Mouse (Mus musculus) heart, embryonic 10.5 days (tissue): ENCODE data around the gene Rxra. TPM values are rescaled to one million over a fixed set of nuclear protein-coding genes. Genes with fewer than 3 reads are reported as not detected.

ENCODE experiments used
- DNase-seq: peaks from one replicate; pipeline ENCODE4 v3.0.0-alpha.2; 2017; ENCODE audit warnings: low spot score
- H3K27ac ChIP-seq: fragments of 300-500 bp; sonication (generic); 2 replicates; pipeline ENCODE4 v1.5.1; 2016; ENCODE audit warnings: mild to moderate bottlenecking
- H3K27me3 ChIP-seq: fragments of 300-500 bp; sonication (generic); 2 replicates; pipeline ENCODE4 v1.6.1; 2016; ENCODE audit warnings: mild to moderate bottlenecking; ENCODE audit not compliant: poor library complexity, insufficient read depth, severe bottlenecking
- H3K36me3 ChIP-seq: fragments of 300-500 bp; sonication (generic); 2 replicates; pipeline ENCODE4 v1.6.1; 2016; ENCODE audit warnings: mild to moderate bottlenecking, moderate library complexity
- H3K4me1 ChIP-seq: fragments of 300-500 bp; sonication (generic); 2 replicates; pipeline ENCODE4 v1.6.1; 2016; ENCODE audit warnings: mild to moderate bottlenecking
- H3K4me3 ChIP-seq: fragments of 300-500 bp; sonication (generic); 2 replicates; pipeline ENCODE4 v1.5.1; 2016; ENCODE audit warnings: mild to moderate bottlenecking, moderate library complexity
- H3K9me3 ChIP-seq: fragments of 300-500 bp; sonication (generic); 2 replicates; pipeline ENCODE4 v1.6.1; 2016; ENCODE audit warnings: mild to moderate bottlenecking, moderate library complexity
- WGBS: fragments of 180-500 bp; shearing (Covaris S2); methylation state at CpG from one replicate; pipeline ENCODE4 v1.1.7; 2016; 5-methylcytosine and 5-hydroxymethylcytosine counted together
- polyA plus RNA-seq: library from polyadenylated mRNA; unstranded; fragments of >200 nt; fragmentation: Nextera tagmentation; extraction: Ambion mirVana; gene quantifications from 2 replicates; pipeline ENCODE4 v1.2.1, GENCODE M21; 2016

Gene Rxra
- polyA plus RNA-seq, 1 experiment from 2014 or later: 8.0 TPM

GRCm38 (mm10) chr2:27649862-27650661, 26.2 kb upstream of the Rxra start:
- Histone ChIP-seq H3K9me3 (no peaks in the 10 kb centered on the region), H3K27me3 (peaks cover 74% of the 10 kb centered on the region), H3K4me3 (no peak overlapping the region), H3K4me1 (peaks cover 22% of the 10 kb centered on the region), H3K36me3 (no peaks in the 10 kb centered on the region), H3K27ac (0 out of 2 replicates have a peak overlapping the region, but pooled peaks have one; percentile 12)
- DNase-seq: no peak
- 33% methylated on average over 8 of the region's 8 CpGs for WGBS

- Histone ChIP-seq H3K4me3 (no peak overlapping the region), H3K27ac (no peak overlapping the region), H3K4me1 (peaks cover 18% of the 10 kb centered on the region), H3K9me3 (no peaks in the 10 kb centered on the region), H3K27me3 (peaks cover 76% of the 10 kb centered on the region), H3K36me3 (no peaks in the 10 kb centered on the region)
- no peak for DNase-seq
Observed at GRCm38 (mm10) chr2:27650991-27651390, 25.2 kb upstream of the Rxra start.

GRCm38 (mm10) chr2:27653496-27654030, 22.7 kb upstream of the Rxra start:
- no peak overlapping the region for H3K27ac ChIP-seq
- 69% methylated on average over 5 of the region's 5 CpGs for WGBS
- no peak overlapping the region for H3K4me3 ChIP-seq
- no peak for DNase-seq
- no peaks in the 10 kb centered on the region for H3K9me3 ChIP-seq
- H3K36me3 ChIP-seq: no peaks in the 10 kb centered on the region
- H3K4me1 ChIP-seq: peaks cover 18% of the 10 kb centered on the region
- peaks cover 84% of the 10 kb centered on the region for H3K27me3 ChIP-seq

GRCm38 (mm10) chr2:27654321-27655232, 21.7 kb upstream of the Rxra start:
- Histone ChIP-seq H3K36me3 (no peaks in the 10 kb centered on the region), H3K4me3 (no peak overlapping the region), H3K27ac (no peak overlapping the region), H3K4me1 (peaks cover 18% of the 10 kb centered on the region), H3K9me3 (no peaks in the 10 kb centered on the region), H3K27me3 (peaks cover 79% of the 10 kb centered on the region)
- DNase-seq: no peak
- WGBS: 59% methylated on average over 8 of the region's 8 CpGs

GRCm38 (mm10) chr2:27656576-27656975, 19.7 kb upstream of the Rxra start:
- H3K27ac ChIP-seq: no peak overlapping the region
- peaks cover 8% of the 10 kb centered on the region; the same call in 1 of the 2 replicates for H3K4me1 ChIP-seq
- DNase-seq: no peak
- H3K9me3 ChIP-seq: no peaks in the 10 kb centered on the region
- 0 out of 2 replicates have a peak, but pooled peaks cover 2% of the 10 kb centered on the region for H3K36me3 ChIP-seq
- no peak overlapping the region for H3K4me3 ChIP-seq
- peaks cover 67% of the 10 kb centered on the region for H3K27me3 ChIP-seq

GRCm38 (mm10) chr2:27665284-27665683, 11.0 kb upstream of the Rxra start:
- H3K4me3 ChIP-seq: no peak overlapping the region
- DNase-seq: no peak
- H3K9me3 ChIP-seq: no peaks in the 10 kb centered on the region
- WGBS: 48% methylated on average over 6 of the region's 6 CpGs
- H3K27me3 ChIP-seq: peaks cover 55% of the 10 kb centered on the region
- H3K27ac ChIP-seq: no peak overlapping the region
- H3K4me1 ChIP-seq: 0 out of 2 replicates have a peak, but pooled peaks cover 14% of the 10 kb centered on the region
- 0 out of 2 replicates have a peak, but pooled peaks cover 2% of the 10 kb centered on the region for H3K36me3 ChIP-seq

- DNase-seq: no peak
- no peaks in the 10 kb centered on the region for H3K36me3 ChIP-seq
- H3K27me3 ChIP-seq: peaks cover 62% of the 10 kb centered on the region
- H3K4me1 ChIP-seq: peaks cover 28% of the 10 kb centered on the region
- no peak overlapping the region for H3K4me3 ChIP-seq
- WGBS: 57% methylated on average over 4 of the region's 4 CpGs
- no peak overlapping the region for H3K27ac ChIP-seq
- H3K9me3 ChIP-seq: no peaks in the 10 kb centered on the region
Observed at GRCm38 (mm10) chr2:27666719-27667118, 9.5 kb upstream of the Rxra start.

GRCm38 (mm10) chr2:27667677-27668076, 8.6 kb upstream of the Rxra start:
- H3K27me3 ChIP-seq: peaks cover 72% of the 10 kb centered on the region
- H3K4me1 ChIP-seq: peaks cover 32% of the 10 kb centered on the region
- H3K36me3 ChIP-seq: no peaks in the 10 kb centered on the region
- H3K27ac ChIP-seq: no peak overlapping the region
- 60% methylated on average over 4 of the region's 4 CpGs for WGBS
- no peaks in the 10 kb centered on the region for H3K9me3 ChIP-seq
- no peak overlapping the region for H3K4me3 ChIP-seq
- DNase-seq: no peak

- DNase-seq: no peak
- Histone ChIP-seq H3K9me3 (no peaks in the 10 kb centered on the region), H3K4me3 (no peak overlapping the region), H3K27ac (0 out of 2 replicates have a peak overlapping the region, but pooled peaks have one; percentile 23), H3K36me3 (no peaks in the 10 kb centered on the region), H3K27me3 (peaks cover 86% of the 10 kb centered on the region), H3K4me1 (peaks cover 37% of the 10 kb centered on the region)
- WGBS: 50% methylated on average over 5 of the region's 5 CpGs
Observed at GRCm38 (mm10) chr2:27670746-27671145, 5.5 kb upstream of the Rxra start.

- peaks cover 77% of the 10 kb centered on the region for H3K27me3 ChIP-seq
- no peak overlapping the region for H3K4me3 ChIP-seq
- H3K36me3 ChIP-seq: no peaks in the 10 kb centered on the region
- DNase-seq: no peak
- no peaks in the 10 kb centered on the region for H3K9me3 ChIP-seq
- 29% methylated on average over 3 of the region's 3 CpGs for WGBS
- peaks cover 41% of the 10 kb centered on the region for H3K4me1 ChIP-seq
- H3K27ac ChIP-seq: peak overlapping the region; percentile 18; the same call in 1 of the 2 replicates
Observed at GRCm38 (mm10) chr2:27671633-27672091, 4.6 kb upstream of the Rxra start.

GRCm38 (mm10) chr2:27676478-27677325, 462 bp downstream of the Rxra start:
- Histone ChIP-seq H3K36me3 (no peaks in the 10 kb centered on the region), H3K4me1 (peaks cover 68% of the 10 kb centered on the region), H3K9me3 (no peaks in the 10 kb centered on the region), H3K4me3 (peak overlapping the region; percentile 98), H3K27ac (peak overlapping the region; percentile 98), H3K27me3 (peaks cover 39% of the 10 kb centered on the region)
- 7% methylated on average over 104 of the region's 106 CpGs for WGBS
- DNase-seq: no peak
